Mouse (Mus musculus): ENCODE measurements around the gene B3gnt2.

B3gnt2 gene

GRCm38 (mm10) chr11:22871628-22872306, 11.0 kb upstream of the B3gnt2 start:
- DNase-seq (ENCODE audit: low read depth, low spot score): peak; percentile 31

- DNase-seq (ENCODE audit: low read depth, low spot score): no peak
These were observed 7.8 kb upstream of the B3gnt2 start for GRCm38 (mm10) chr11:22868582-22868981.

- no peak for DNase-seq (ENCODE audit: low read depth, low spot score)
These were observed 6.9 kb upstream of the B3gnt2 start for GRCm38 (mm10) chr11:22867691-22868090.

DNA sequence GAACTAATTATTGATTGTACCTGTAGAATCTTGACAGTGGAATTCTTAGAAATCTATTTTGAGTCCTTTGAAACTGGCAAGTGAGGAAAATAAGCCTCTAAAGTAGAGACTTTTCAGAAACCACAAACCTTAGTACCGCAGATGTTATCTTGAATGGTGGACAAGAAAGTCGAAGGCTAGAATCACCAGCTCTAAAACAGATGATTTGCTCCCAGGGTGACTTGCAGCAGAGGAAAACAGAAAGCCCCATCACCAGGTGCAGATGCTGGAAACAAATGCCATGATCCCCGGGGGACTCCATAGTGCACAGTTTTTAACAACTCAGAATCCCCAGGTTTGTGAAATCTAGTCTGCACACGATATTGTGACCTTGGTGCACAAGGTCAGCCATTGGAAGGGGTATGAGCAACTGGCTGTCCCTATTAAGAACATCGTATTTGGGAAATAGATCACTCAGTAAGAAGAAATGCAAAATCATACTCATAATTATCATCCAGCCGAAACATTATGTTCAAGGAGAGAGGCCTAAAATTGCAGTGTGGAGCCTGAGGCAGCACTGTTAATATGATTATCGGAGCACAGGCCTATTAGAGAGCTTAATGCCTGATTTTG, 5.0 kb upstream of the B3gnt2 start:
- DNase-seq (ENCODE audit: low read depth, low spot score): no peak

DNA sequence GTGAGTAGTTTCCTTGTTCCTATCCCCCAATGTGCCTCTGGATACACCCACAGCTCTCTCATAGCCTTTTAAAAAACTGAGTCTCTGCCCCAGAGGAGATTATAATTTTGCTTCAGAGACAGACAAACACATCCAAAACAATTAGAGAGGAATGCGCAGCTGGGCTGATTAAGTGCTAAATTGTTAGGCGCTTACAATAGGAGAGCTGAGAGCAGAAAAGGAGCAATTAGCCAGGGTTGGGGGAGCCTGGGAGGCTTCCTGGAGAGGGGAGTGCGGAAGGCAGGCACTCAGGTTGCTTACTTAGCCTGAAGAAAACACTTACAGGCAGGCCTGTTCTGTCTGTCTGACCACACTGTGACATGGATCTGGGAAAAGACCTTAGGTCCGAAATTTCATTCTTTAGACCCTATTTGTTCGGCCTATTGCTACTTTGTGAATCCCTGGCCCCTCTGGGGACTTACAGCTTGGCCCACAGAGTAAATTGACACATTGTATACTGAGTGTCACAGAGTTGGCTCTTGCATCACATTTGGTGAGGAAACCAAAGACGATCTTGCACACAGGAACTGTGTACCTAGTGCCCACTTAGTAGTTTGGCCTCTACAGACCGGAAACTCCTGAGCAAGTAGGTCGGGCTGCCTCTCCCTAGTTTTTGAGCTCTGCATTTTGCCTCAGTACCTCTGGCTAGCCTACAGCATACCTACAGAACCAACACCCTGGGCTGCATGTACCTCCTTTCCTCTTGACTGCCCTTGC, 3.7 kb upstream of the B3gnt2 start:
- peak; percentile 63 for DNase-seq (ENCODE audit: low read depth, low spot score)

GRCm38 (mm10) chr11:22863581-22863980, 2.8 kb upstream of the B3gnt2 start:
- no peak for DNase-seq (ENCODE audit: low read depth, low spot score)

- no peak for DNase-seq (ENCODE audit: low read depth, low spot score)
These were observed 554 bp upstream of the B3gnt2 start for GRCm38 (mm10) chr11:22861315-22861714.

GRCm38 (mm10) chr11:22859633-22860334, 977 bp downstream of the B3gnt2 start:
- DNase-seq (ENCODE audit: low read depth, low spot score): peak; percentile 89

- peak; percentile 33 for DNase-seq (ENCODE audit: low read depth, low spot score)
These were observed 1.5 kb downstream of the B3gnt2 start for GRCm38 (mm10) chr11:22859301-22859632.

DNA sequence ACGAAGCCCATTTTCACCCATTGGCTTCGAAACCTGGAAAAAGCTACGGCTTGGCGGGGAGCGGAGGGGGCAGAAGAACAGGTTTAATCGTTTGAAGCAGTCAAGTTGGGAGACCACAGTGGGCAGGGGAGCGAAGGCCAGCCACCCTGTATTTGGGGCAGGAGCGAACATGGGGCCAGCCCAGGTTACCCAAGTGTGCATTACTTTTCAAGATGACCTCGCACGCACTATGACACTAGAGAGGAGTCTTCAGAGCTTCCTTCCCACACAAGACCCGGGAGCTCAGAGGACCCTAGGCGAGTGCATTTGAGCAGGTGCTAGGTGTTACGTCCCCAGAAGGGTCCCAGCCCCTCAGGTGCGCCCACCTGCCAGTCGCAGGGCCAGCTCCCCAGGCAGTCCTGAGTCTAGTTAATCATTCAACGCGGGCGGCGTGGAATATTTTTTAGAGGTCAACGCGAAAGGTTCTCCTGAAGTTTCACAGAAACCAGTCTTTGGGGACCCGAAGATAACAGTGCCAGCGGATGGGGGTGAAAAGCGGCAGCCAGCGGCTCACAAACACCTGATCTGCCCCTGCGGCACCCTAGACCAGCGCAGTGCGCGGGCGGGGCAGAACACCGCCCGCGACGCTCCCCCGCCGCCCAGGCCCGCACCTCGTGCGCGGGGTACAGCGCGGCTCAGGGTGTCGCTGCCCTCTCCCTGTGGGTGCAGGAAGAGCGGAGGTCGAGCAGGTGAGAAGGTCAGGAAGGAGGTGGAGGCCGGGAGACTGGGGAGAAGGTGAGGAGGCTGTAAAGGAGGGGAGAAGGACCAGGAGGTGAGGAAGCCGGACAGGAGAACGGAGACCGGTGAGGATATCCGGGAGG, 2.1 kb downstream of the B3gnt2 start:
- DNase-seq (ENCODE audit: low read depth, low spot score): peak; percentile 17

- no peak for DNase-seq (ENCODE audit: low read depth, low spot score)
These were observed 2.9 kb downstream of the B3gnt2 start for GRCm38 (mm10) chr11:22857705-22858440.

GRCm38 (mm10) chr11:22857106-22857704, 3.6 kb downstream of the B3gnt2 start:
- DNase-seq (ENCODE audit: low read depth, low spot score): no peak

GRCm38 (mm10) chr11:22856371-22856965, 4.3 kb downstream of the B3gnt2 start:
- peak; percentile 53 for DNase-seq (ENCODE audit: low read depth, low spot score)

GRCm38 (mm10) chr11:22854571-22854970, 6.2 kb downstream of the B3gnt2 start:
- no peak for DNase-seq (ENCODE audit: low read depth, low spot score)

GRCm38 (mm10) chr11:22853477-22854157, 7.1 kb downstream of the B3gnt2 start:
- no peak for DNase-seq (ENCODE audit: low read depth, low spot score)

DNA sequence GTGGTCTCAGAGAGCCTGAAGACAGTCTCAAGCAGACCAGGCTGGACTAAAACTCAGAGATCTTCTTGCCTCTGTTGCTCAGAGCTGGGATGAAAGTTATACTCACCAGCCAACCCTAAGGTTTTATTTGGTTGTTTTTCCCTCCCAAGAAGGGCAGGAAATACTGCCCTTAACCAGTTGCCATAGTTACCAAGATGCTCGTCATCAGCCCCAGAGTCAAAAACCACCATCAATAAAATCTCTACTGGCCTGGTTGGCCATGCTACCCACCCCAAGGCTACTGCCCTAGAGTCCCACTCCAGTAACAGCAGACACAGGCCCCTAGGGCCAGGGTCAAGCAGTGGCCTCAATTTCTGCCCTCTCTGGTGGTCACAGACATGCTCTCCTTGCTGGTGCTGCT, 8.3 kb downstream of the B3gnt2 start:
- DNase-seq (ENCODE audit: low read depth, low spot score): no peak

- no peak for DNase-seq (ENCODE audit: low read depth, low spot score)
These were observed 9.3 kb downstream of the B3gnt2 start for GRCm38 (mm10) chr11:22851416-22851815.

- peak; percentile 31 for DNase-seq (ENCODE audit: low read depth, low spot score)
These were observed 10.7 kb downstream of the B3gnt2 start for GRCm38 (mm10) chr11:22850077-22850476.

DNA sequence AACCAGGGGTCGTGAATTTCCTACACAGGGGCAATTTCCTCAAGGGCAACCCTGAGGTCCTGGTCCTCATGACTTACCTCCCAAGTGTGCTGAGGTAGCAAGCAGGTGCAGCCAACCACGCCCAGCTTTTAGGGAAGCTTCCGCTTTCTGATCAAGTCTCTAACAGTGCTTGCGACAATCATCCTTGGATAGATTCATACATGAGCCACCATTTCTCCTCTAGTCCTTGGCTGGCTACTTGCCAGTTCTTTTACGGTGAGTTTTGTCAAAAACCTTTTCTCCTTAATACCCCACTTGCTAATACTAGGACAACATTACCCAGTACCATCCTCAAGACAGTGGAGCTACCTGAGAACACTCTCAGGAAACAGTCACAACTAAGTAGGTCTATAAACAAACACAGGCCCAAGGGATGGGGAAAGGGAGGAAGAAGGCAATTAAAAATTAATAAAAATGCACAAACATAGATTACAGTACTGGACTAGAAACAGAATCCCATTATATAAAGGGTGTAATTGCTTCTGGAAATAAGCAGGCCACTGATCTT, 12.0 kb downstream of the B3gnt2 start:
- DNase-seq (ENCODE audit: low read depth, low spot score): no peak
